ENCODE assay signal across 24 mouse cellular contexts in genomic region chr11:80878026-80878425, GRCm38 (mm10). TPM values are rescaled to one million over a fixed set of nuclear protein-coding genes. Genes with fewer than 3 reads are reported as not detected.
DNase-seq lines count a peak whose midpoint lies in the region.
"Had no signal": no experiment of that assay in that cellular context is flagged by ENCODE, and none has a peak within 500 bp of the region (broad histone marks: within the 10 kb centered on the region; RNA-seq: fewer than 3 reads in every experiment).

No protein-coding gene starts in this region.

- no peak overlapping the region for H3K27ac ChIP-seq in heart, embryonic 10.5 days
- H3K27ac ChIP-seq: embryonic facial prominence, embryonic 12.5 days; heart, embryonic 13.5 days had no signal

- no peaks in the 10 kb centered on the region for H3K36me3 ChIP-seq in heart, embryonic 10.5 days
- H3K36me3 ChIP-seq: embryonic facial prominence, embryonic 12.5 days; forebrain, embryonic 15.5 days; heart, embryonic 13.5 days; hindbrain, embryonic 15.5 days had no signal

- H3K27me3 ChIP-seq in heart, embryonic 10.5 days (ENCODE audit: insufficient read depth, poor library complexity, severe bottlenecking) = no peaks in the 10 kb centered on the region
- H3K27me3 ChIP-seq: embryonic facial prominence, embryonic 12.5 days; forebrain, embryonic 15.5 days; hindbrain, embryonic 15.5 days; Patski had no signal

- WGBS in heart, embryonic 10.5 days = 84% methylated on average over 2 of the region's 2 CpGs

- no peaks in the 10 kb centered on the region; the same call in 1 of the 2 replicates for H3K4me1 ChIP-seq in heart, embryonic 10.5 days
- H3K4me1 ChIP-seq: embryonic facial prominence, embryonic 12.5 days had no signal

- H3K9me3 ChIP-seq in heart, embryonic 10.5 days = no peaks in the 10 kb centered on the region
- H3K9me3 ChIP-seq: embryonic facial prominence, embryonic 12.5 days; forebrain, embryonic 15.5 days; heart, embryonic 13.5 days; hindbrain, embryonic 15.5 days had no signal

- intact Hi-C loops in heart, postnatal 25 days (cut with DNase I) = no loop called here

- H3K4me3 ChIP-seq in heart, embryonic 10.5 days = no peak overlapping the region
- H3K4me3 ChIP-seq: embryonic facial prominence, embryonic 12.5 days; forebrain, embryonic 15.5 days; heart, embryonic 13.5 days; hindbrain, embryonic 15.5 days had no signal

- DNase-seq in cerebellum, adult 9-11 months = peak; percentile 45
- DNase-seq in cerebellum, adult 9-10 months = no peak
- peak; percentile 91 for DNase-seq in heart, adult 11 months
- no peak for DNase-seq in heart, postnatal 25 days (ENCODE audit: low spot score)
- peak; percentile 18 for DNase-seq in heart, postnatal 4 days
- no peak for DNase-seq in heart, embryonic 10.5 days (ENCODE audit: low spot score)
- peak; percentile 24 for DNase-seq in lung, postnatal 14 days
- DNase-seq in lung, adult 18-20 months = no peak
- DNase-seq: gastrocnemius, postnatal 10 days had no signal

RNA-seq across cellular contexts. Expression of gene Spaca3, which starts 19.9 kb away (rescaled TPM):
- not detected for total RNA-seq in heart, postnatal 25 days (2021)
- total RNA-seq in heart, postnatal 4 days (2021) = not detected
- not detected in 2 replicates for polyA plus RNA-seq in heart, embryonic 10.5 days (2016; fragmentation: Nextera tagmentation; extraction: Ambion mirVana)
- total RNA-seq: adrenal gland, adult 18-20 months; adrenal gland, postnatal 25 days; gastrocnemius, postnatal 10 days; MEL had no signal
- polyA plus RNA-seq: activated CD4-positive, CD25-positive, alpha-beta regulatory T cell, adult 4 months; C2C12; cortical plate, adult 2 months; embryonic facial prominence, embryonic 12.5 days; forebrain, embryonic 11.5 days; forebrain, embryonic 15.5 days; heart, embryonic 13.5 days; hindbrain, embryonic 11.5 days; hindbrain, embryonic 15.5 days; intestine, embryonic 16.5 days; kidney, adult 2 months; Patski had no signal

Comparison
In these comparisons a context has a peak if more than half of its experiments do, and no peak if none do; other contexts are left out.
1. DNase-seq: peak in cerebellum, adult 9-11 months (single experiment), heart, adult 11 months (single experiment), heart, postnatal 4 days (single experiment) and lung, postnatal 14 days (single experiment); none in cerebellum, adult 9-10 months (single experiment), heart, postnatal 25 days (single experiment), heart, embryonic 10.5 days (single experiment) and lung, adult 18-20 months (0 of 2).